ENCODE assay signal across 28 mouse cellular contexts in genomic region chr16:78595821-78596220, GRCm38 (mm10). TPM values are rescaled to one million over a fixed set of nuclear protein-coding genes. Genes with fewer than 3 reads are reported as not detected.
DNase-seq lines count a peak whose midpoint lies in the region; ATAC-seq and TF ChIP-seq lines count a peak whose summit lies in the region.
"Had no signal": no experiment of that assay in that cellular context is flagged by ENCODE, and none has a peak within 500 bp of the region (broad histone marks: within the 10 kb centered on the region; RNA-seq: fewer than 3 reads in every experiment).

No protein-coding gene starts in this region.

- intact Hi-C loops in heart, adult 2 months (cut with DNase I): no loop called here

- TF ChIP-seq EP300 in heart, adult 2 months (IDR thresholded peaks at IDR 0.05; ENCODE audit: insufficient read depth, low read depth, low read length): no peak

- DNase-seq in heart, adult 2 months: no peak
- no peak for DNase-seq in heart, embryonic 10.5 days (ENCODE audit: low spot score)
- peak; percentile 68 for DNase-seq in naive thymus-derived CD4-positive, alpha-beta T cell, adult 2 months (ENCODE audit: low read depth)
- peak; percentile 66 for DNase-seq in thymus, postnatal 14 days
- no peak for DNase-seq in cerebellum, postnatal 36 days
- DNase-seq in layer of hippocampus, postnatal 25 days (ENCODE audit: extremely low spot score in 1 of 2, low spot score in 1 of 2): no peak
- DNase-seq: adrenal gland, postnatal 10 days; cerebellum, adult 11 months; cerebellum, adult 9-10 months; heart, postnatal 36 days; kidney, adult 9 months; layer of hippocampus, adult 9-11 months; left cerebral cortex, postnatal 4 days; liver, postnatal 0 days; lung, postnatal 36 days had no signal

- H3K27me3 ChIP-seq in heart, adult 2 months (ENCODE audit: control insufficient read depth, insufficient read depth, low read length): no peaks in the 10 kb centered on the region
- H3K27me3 ChIP-seq in heart, embryonic 10.5 days (ENCODE audit: insufficient read depth, poor library complexity, severe bottlenecking): no peaks in the 10 kb centered on the region
- H3K27me3 ChIP-seq in kidney, embryonic 15.5 days: no peaks in the 10 kb centered on the region
- H3K27me3 ChIP-seq: hindbrain, embryonic 12.5 days; liver, embryonic 12.5 days; neural tube, embryonic 12.5 days; stomach, embryonic 15.5 days had no signal

- no peak overlapping the region for H3K4me3 ChIP-seq in heart, adult 2 months
- no peak overlapping the region for H3K4me3 ChIP-seq in heart, embryonic 10.5 days
- H3K4me3 ChIP-seq in kidney, embryonic 15.5 days (replicated peaks): no peak overlapping the region
- H3K4me3 ChIP-seq: erythroblast, embryonic 14.5 days; hindbrain, embryonic 12.5 days; left cerebral cortex, adult 2 months; liver, embryonic 12.5 days; neural tube, embryonic 12.5 days; stomach, embryonic 15.5 days had no signal

- TF ChIP-seq CTCF in heart, adult 2 months (IDR thresholded peaks at IDR 0.05): no peak

- no peak for ATAC-seq in kidney, embryonic 15.5 days (replicated peaks; ENCODE audit: low FRiP score)
- ATAC-seq: forebrain, embryonic 16.5 days; intestine, embryonic 16.5 days; liver, embryonic 12.5 days; liver, postnatal 0 days; midbrain, embryonic 16.5 days had no signal

- H3K27ac ChIP-seq in heart, adult 2 months: peak overlapping the region; percentile 61
- no peak overlapping the region for H3K27ac ChIP-seq in heart, embryonic 10.5 days
- no peak overlapping the region for H3K27ac ChIP-seq in kidney, embryonic 15.5 days
- H3K27ac ChIP-seq: hindbrain, embryonic 12.5 days; left cerebral cortex, adult 2 months; liver, embryonic 12.5 days; neural tube, embryonic 12.5 days; stomach, embryonic 15.5 days had no signal

- no peaks in the 10 kb centered on the region for H3K9me3 ChIP-seq in heart, embryonic 10.5 days
- no peaks in the 10 kb centered on the region for H3K9me3 ChIP-seq in kidney, embryonic 15.5 days (replicated peaks)
- H3K9me3 ChIP-seq: hindbrain, embryonic 12.5 days; liver, embryonic 12.5 days; neural tube, embryonic 12.5 days; stomach, embryonic 15.5 days had no signal

- H3K79me2 ChIP-seq in heart, adult 2 months (replicated peaks; ENCODE audit: control insufficient read depth, insufficient read depth, low read length): no peaks in the 10 kb centered on the region

- H3K36me3 ChIP-seq in heart, adult 2 months (ENCODE audit: control insufficient read depth, insufficient read depth, low read length): no peaks in the 10 kb centered on the region
- H3K36me3 ChIP-seq in heart, embryonic 10.5 days: no peaks in the 10 kb centered on the region
- H3K36me3 ChIP-seq in kidney, embryonic 15.5 days: no peaks in the 10 kb centered on the region
- H3K36me3 ChIP-seq: G1E; hindbrain, embryonic 12.5 days; liver, embryonic 12.5 days; neural tube, embryonic 12.5 days; stomach, embryonic 15.5 days had no signal

- 0 out of 2 replicates have a peak, but pooled peaks cover 2% of the 10 kb centered on the region for H3K4me1 ChIP-seq in heart, adult 2 months (ENCODE audit: control insufficient read depth, insufficient read depth, low read length)
- no peaks in the 10 kb centered on the region for H3K4me1 ChIP-seq in heart, embryonic 10.5 days
- no peaks in the 10 kb centered on the region for H3K4me1 ChIP-seq in kidney, embryonic 15.5 days
- H3K4me1 ChIP-seq: hindbrain, embryonic 12.5 days; liver, embryonic 12.5 days; neural tube, embryonic 12.5 days; stomach, embryonic 15.5 days had no signal

- H3K4me2 ChIP-seq in kidney, embryonic 15.5 days: no peak overlapping the region
- H3K4me2 ChIP-seq: heart, embryonic 11.5 days; hindbrain, embryonic 12.5 days; liver, embryonic 12.5 days; midbrain, embryonic 11.5 days; neural tube, embryonic 12.5 days; stomach, embryonic 15.5 days had no signal

- TF ChIP-seq POLR2A in heart, adult 2 months (IDR thresholded peaks at IDR 0.05; ENCODE audit: insufficient read depth, low read depth, low read length): no peak

- no peak overlapping the region for H3K9ac ChIP-seq in heart, adult 2 months (ENCODE audit: low read depth, low read length)
- H3K9ac ChIP-seq in kidney, embryonic 15.5 days: no peak overlapping the region
- H3K9ac ChIP-seq: hindbrain, embryonic 12.5 days; liver, embryonic 12.5 days; liver, postnatal 0 days; neural tube, embryonic 12.5 days; stomach, embryonic 15.5 days had no signal

- 88% methylated on average over 7 of the region's 7 CpGs for WGBS in heart, adult 2 months
- WGBS in heart, embryonic 10.5 days: 90% methylated on average over 7 of the region's 7 CpGs
- WGBS in kidney, embryonic 15.5 days: 94% methylated on average over 7 of the region's 7 CpGs

RNA-seq across cellular contexts. Expression of gene D16Ertd472e, which starts 19.3 kb away (rescaled TPM):
- total RNA-seq in heart, adult 2 months (2021): 1 to 10 TPM; 3.5 to 4.5 TPM
- polyA plus RNA-seq in heart, adult 2 months (2012; rRNA removed): 1.3 and 2.1 TPM in 2 replicates
- polyA plus RNA-seq in heart, embryonic 10.5 days (2016; fragmentation: Nextera tagmentation; extraction: Ambion mirVana): 9.1 and 13.6 TPM in 2 replicates
- polyA plus RNA-seq in kidney, embryonic 15.5 days (2015; fragmentation: Nextera tagmentation; extraction: Ambion mirVana): 14.0 and 14.5 TPM in 2 replicates
- total RNA-seq in layer of hippocampus, postnatal 25 days (2021): 10 to 100 TPM; 11.6 to 12.7 TPM
- total RNA-seq: G1E had no signal
- polyA plus RNA-seq: G1E had no signal

Comparison
In these comparisons a context has a peak if more than half of its experiments do, and no peak if none do; other contexts are left out.
1. DNase-seq: peak in naive thymus-derived CD4-positive, alpha-beta T cell, adult 2 months (single experiment) and thymus, postnatal 14 days (single experiment); none in heart, adult 2 months (0 of 2), heart, embryonic 10.5 days (single experiment), cerebellum, postnatal 36 days (0 of 2) and layer of hippocampus, postnatal 25 days (0 of 2).